Mouse (Mus musculus): ENCODE results near the gene Agr2.

- TF ChIP-seq POLR2A (IDR thresholded peaks at IDR 0.05; ENCODE audit: borderline replicate concordance, low read depth, low read length), result no peak
- TF ChIP-seq CTCF (IDR thresholded peaks at IDR 0.05; ENCODE audit: low read depth, low read length), result no peak
Observed at GRCm38 (mm10) chr12:35994098-35994497, 1.4 kb downstream of the Agr2 start.

All from bone marrow macrophage, adult 2 months (primary cell).